Mouse (Mus musculus) lung, postnatal 4 days (tissue): ENCODE results near the gene Tnxb.

Experiments
- DNase-seq, 2 experiments: peaks; one replicate each; pipeline ENCODE4 v3.0.0; 2021

Gene Tnxb

GRCm38 (mm10) chr17:34670235-34670634, at the start of gene Tnxb:
Gene Tnxb (plus strand): TSS chr17:34670535.
- no peak for DNase-seq

DNA sequence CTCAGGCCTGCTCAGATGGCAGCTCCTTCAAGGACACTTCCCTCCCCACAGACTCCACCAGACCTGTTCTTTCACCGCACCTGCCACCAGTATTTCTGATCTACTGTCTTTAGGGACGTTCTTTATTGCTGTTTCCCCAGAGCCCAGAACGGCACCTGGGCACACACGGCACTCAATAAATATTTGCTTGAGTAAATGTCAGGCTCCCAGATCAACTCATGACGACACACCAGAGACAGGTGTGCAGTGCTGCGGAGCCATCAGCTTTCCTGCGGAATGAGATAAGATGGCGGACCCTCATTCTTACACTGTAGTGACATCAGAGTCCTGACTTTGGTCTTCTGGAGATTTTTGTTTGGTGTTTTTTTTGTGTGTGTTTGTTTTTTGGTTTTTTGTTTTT, 49.3 kb upstream of the Tnxb start:
- DNase-seq = no peak

DNA sequence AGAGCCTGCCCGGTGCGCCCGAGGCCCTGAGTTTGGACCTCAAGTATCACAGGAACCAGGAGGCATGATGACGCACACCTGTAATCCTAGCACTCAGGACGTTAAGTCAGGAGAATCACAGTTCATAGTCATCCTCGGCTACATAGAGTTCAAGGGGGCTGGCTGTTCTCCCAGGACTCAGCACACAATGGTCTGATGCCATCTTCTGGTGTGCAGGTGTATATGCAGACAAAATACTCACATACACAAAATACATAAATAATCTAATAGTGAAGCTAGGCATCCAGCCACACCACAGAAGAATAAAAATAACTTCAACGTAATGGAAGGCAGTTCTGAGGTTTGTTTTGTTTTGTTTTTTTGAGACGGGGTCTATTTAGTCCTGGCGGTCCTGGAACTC, 47.2 kb upstream of the Tnxb start:
- DNase-seq = no peak

DNA sequence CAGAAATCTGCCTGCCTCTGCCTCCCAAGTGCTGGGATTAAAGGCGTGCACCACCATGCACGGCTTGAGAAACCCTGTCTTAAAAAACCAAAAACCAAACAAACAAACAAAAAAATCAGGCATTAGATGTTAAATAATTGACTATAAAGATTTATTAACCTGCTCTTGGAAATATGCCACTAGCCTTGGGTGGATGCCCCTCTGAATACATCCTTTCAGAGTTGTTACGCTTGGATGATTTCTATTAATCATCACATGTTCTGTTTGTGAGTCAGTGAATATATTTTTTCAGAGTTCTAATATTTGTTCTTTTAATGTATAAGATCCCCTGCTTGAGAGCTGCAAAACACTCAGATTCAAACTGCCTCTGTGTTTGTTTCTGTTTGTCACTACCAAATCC, 45.4 kb upstream of the Tnxb start:
- DNase-seq = no peak

- no peak for DNase-seq
Observed at GRCm38 (mm10) chr17:34626062-34626772, 44.1 kb upstream of the Tnxb start.

GRCm38 (mm10) chr17:34626773-34627092, 43.6 kb upstream of the Tnxb start:
- peak; percentile 43 to 55 for DNase-seq

DNA sequence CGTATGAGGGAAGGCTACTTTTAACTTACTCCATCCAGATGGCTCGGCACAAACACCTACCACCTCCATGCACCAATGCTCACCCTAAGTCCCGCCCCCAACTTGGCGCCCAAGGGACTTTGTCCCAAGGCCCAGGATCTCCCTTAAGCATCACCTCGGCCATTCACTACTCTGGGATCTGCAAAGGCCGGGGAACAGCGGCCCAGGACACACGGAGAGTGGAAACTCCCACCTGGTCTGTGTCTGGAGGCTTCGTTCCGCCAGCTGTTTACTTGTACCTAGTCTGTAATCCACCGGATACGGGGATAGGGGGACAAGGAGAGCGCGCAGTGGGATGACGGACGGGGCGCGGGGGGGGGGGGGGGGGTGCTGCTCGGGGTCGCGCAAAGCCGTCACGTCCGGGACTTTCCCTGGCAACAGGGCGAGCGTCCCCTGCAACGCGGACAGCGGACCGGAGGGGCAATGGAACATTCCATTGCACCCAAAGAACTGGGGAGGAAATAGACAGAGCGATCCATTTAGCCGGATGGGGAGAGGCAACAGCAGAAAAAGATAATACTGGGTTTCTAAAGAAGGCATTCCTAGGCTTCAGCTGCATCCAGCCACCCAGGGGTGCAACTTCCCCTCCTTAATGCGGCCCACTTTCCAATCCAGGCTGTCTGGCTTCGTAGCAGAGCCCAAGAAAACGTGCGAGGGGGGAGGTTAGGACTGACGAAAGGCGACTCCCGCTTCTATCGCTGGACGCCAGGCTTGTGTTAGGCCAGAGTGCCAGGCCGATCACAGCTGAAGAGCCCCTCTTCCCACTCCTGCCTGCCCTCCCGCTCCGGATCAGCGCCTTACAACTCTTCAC, 43.0 kb upstream of the Tnxb start:
- DNase-seq = peak; percentile 89 to 93

DNA sequence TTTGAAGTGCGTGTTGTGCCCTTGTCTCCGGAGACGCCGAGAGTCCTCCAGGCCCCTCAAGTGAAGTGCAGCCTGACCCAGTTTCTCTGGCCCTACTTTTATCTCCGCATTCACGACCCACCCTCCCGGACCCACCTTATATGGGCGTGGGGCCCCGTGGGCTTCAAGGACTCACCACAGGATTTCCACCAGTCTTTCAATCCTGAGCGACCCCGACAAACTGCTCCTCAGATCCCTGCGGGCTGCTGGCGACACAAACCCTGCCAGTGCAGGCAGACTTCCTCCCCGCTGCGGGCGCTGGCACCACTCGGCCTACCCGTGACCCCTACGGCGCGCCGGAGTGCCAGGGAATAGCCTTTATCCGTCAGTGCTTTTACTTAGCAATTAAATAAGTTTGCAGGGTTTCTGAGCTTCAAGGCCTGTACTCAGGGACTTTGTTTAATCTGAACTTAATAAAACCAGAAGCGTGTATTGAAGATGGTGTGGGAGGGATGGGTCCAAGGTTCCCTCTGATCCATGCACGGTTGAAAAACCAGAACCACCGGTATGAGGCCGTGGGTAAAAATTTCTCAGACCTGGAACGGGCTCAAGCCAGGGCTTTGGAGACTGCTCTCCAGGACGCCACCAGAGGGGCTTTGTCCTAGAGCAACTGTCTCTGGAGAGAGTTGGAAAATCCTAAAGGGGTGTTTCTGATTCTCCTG, 42.2 kb upstream of the Tnxb start, which contains the start of gene Ppt2:
Ppt2 (minus strand) TSS at position 568 of the 701 bp plus-strand sequence.
- no peak for DNase-seq

DNA sequence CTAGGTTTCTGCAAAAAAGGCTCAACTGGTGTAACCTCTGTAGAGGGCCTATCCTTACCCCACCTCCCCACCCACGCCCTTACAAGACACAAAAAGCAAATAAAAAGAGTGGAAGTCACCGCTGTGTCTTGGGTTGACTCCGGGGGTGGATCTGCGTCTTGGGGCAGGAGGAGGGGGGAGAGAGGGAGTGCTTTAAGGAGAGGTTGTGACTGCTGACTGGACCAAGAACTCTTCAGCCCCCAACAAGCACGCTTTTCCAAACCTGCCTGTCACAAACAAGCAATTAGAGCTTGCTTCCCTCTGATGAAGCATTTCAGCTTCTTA, 41.7 kb upstream of the Tnxb start:
- no peak for DNase-seq

- DNase-seq = no peak
Observed at GRCm38 (mm10) chr17:34629221-34629751, 41.0 kb upstream of the Tnxb start, which contains the start of gene Prrt1. Gene Prrt1 (plus strand): TSS chr17:34629533.

- DNase-seq = no peak
Observed at GRCm38 (mm10) chr17:34629796-34630603, 40.3 kb upstream of the Tnxb start.

GRCm38 (mm10) chr17:34630761-34631301, 39.5 kb upstream of the Tnxb start:
- DNase-seq = peak in 1 of 2 experiments; percentile 32

DNA sequence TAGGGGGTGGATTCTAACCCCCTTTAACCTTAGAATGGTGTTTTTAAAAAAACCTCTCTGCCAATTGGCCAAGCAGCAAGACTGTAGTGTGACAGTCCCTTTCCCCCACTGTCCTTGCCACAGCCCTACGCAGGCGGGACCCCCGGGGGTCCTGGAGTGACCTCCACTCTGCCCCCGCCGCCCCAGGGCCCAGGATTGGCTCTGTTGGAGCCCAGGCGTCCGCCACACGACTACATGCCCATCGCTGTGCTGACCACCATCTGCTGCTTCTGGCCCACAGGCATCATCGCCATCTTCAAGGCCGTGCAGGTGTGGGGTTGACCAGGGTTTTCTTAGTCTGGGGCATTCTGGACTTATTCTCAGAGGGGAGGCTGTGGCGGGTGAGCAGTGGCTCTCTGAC, 38.7 kb upstream of the Tnxb start:
- DNase-seq = peak in 1 of 2 experiments; percentile 30

DNA sequence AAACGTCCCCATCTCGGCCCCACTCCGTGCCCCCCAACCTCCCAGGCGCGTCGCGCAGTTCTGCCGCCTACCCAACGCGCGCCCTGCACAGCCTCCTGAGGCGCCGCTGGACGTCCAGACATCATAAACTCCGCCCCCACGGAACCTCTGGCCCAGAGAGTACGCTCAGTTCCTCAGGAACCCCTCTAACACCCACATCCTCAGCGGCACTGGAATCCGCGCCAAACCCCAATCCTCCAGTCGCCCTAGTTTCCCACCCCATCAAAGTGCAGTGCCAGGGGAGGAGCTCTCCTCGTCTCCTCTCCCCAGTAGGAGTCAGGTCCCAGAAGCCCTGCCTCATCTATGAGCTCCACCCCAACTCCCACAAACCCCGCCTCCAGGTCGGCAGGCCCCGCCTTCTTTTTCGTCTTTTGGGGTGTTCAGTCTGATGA, 38.1 kb upstream of the Tnxb start:
- DNase-seq = peak; percentile 87

- DNase-seq = no peak
Observed at GRCm38 (mm10) chr17:34635671-34636070, 34.7 kb upstream of the Tnxb start.

- DNase-seq = no peak
Observed at GRCm38 (mm10) chr17:34637459-34637858, 32.9 kb upstream of the Tnxb start.

DNA sequence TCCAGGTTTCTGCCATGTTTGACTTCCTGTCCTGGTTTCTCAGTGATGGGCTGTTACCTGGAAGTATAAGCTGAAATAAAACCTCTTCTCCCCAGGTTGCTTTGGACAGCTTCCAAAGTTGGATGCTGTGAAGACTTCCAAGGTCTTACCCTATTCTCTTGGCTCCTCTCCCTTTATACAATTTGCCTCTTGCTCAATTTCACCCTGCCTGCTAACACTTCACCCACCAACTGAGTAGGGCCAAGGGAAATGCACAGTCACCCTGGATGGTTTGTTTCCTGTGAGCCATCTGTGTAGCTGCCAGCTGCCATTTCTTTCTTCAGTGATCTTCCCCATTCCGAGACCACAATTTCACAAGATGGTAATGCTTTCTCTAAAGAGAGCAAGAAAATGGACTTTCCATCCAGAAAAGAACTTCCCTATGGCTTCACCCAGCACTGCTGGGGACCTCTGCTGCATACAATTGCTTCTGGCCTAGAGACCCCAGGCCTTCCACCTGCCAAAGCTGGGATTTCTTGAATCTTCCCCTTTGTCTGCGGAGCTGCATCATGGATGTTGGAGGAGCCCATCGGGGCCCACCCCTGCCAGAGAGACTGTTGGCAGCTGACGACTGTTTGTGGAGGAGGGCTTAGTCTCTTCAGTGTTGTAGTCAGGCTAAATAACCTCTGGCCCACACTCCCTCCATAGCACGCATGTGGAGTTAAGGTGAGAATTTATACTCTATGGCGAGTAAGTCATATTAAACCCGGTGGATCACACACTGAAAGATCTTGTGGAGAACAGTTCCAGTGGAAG, 30.7 kb upstream of the Tnxb start:
- DNase-seq = no peak

DNA sequence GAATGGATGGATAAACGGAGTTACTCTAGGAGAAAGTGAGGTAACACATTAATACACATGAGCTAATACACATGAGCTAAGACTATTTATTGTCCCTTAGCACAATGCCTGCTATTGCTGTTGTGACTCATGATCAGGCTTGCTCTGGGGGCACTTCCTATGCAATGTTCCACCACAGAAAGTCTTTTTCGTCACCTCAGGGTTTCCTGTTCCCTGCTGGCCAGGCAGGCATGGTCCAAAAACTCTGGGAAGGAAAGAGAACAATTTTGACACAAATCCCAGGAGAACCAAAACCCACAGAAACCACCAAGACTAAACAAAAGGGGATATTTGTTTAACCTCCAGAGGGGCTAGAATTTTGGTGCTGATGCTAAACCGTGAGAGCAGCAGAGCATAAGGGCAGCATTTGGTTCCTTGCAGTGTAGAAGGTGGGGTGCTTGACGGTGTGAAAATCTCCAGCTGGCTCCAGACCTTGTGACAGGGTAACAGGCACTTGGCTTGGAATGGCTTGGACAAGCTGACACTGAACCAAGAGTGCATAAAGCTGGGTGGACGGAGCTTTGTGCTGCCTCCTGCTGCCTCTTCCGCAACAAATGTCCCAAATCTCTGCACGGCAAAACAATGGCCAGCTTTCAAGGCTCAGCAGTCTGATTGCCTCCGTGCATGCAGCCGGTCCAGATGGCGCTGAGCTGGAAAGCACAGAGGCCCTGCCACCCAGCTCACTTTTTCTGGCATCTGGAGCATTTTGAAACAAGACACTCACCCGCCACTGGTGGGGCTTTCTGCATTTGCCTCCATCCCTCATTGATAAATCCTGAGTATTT, 29.3 kb upstream of the Tnxb start:
- DNase-seq = peak in 1 of 2 experiments; percentile 80

- DNase-seq = no peak
Observed at GRCm38 (mm10) chr17:34641945-34642344, 28.4 kb upstream of the Tnxb start.

DNA sequence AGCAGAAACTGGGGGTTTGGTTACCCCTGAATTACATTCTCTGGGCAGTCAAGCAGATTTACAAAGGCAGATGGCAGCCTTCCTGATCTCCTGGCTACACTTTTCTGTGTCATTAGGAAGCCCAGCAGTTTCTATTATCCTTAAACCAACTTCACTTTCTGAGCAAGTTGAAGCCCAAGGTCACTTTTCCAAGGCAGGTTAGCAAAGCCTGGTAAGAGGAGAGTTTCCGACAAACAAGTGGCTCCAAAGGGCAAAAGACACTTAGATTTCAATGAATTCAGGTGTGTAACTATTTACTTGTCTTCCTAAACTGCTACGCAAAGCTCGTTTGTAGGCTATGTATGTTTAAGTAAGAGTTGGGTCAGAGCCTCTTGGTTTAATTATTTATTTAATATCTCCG, 27.0 kb upstream of the Tnxb start:
- no peak for DNase-seq
